Mouse (Mus musculus) midbrain, embryonic 15.5 days (tissue): ENCODE measurements around the gene Pkd1l2. TPM values are rescaled to one million over a fixed set of nuclear protein-coding genes. Genes with fewer than 3 reads are reported as not detected.

Source experiments
- ATAC-seq: fragments of 200-750 bp; cut with Nextera tagmentation; replicated peaks from 2 replicates; pipeline ENCODE4 v1.8.0; 2017; ENCODE audit warnings: moderate TSS enrichment
- H3K27ac ChIP-seq: fragments of 300-500 bp; sonication (generic); 2 replicates; pipeline ENCODE4 v1.5.1; 2015; ENCODE audit warnings: mild to moderate bottlenecking, inconsistent platforms
- H3K27me3 ChIP-seq: fragments of 300-500 bp; sonication (generic); replicated peaks from 2 replicates; pipeline ENCODE4 v1.6.1; 2015; ENCODE audit warnings: inconsistent platforms
- H3K36me3 ChIP-seq: fragments of 300-500 bp; sonication (generic); replicated peaks from 2 replicates; pipeline ENCODE4 v1.6.1; 2015; ENCODE audit warnings: inconsistent platforms
- H3K4me1 ChIP-seq: fragments of 300-500 bp; sonication (generic); 2 replicates; pipeline ENCODE4 v1.6.1; 2015; ENCODE audit warnings: inconsistent platforms
- H3K4me2 ChIP-seq: fragments of 300-500 bp; sonication (generic); 2 replicates; pipeline ENCODE4 v1.6.1; 2015; ENCODE audit warnings: inconsistent platforms, mild to moderate bottlenecking, moderate library complexity
- H3K4me3 ChIP-seq: fragments of 300-500 bp; sonication (generic); 2 replicates; pipeline ENCODE4 v1.5.1; 2015; ENCODE audit warnings: mild to moderate bottlenecking, inconsistent platforms
- H3K9ac ChIP-seq: fragments of 300-500 bp; sonication (generic); 2 replicates; pipeline ENCODE4 v1.6.1; 2015; ENCODE audit warnings: mild to moderate bottlenecking, inconsistent platforms
- H3K9me3 ChIP-seq: fragments of 300-500 bp; sonication (generic); 2 replicates; pipeline ENCODE4 v1.6.1; 2016; ENCODE audit warnings: inconsistent platforms
- WGBS: fragments of 180-500 bp; shearing (Covaris S2); methylation state at CpG from one replicate; pipeline ENCODE4 v1.1.7; 2015; ENCODE audit warnings: mixed read lengths; 5-methylcytosine and 5-hydroxymethylcytosine counted together
- polyA plus RNA-seq: library from polyadenylated mRNA; unstranded; fragments of >200 nt; fragmentation: Nextera tagmentation; extraction: Ambion mirVana; gene quantifications from 2 replicates; pipeline ENCODE4 v1.2.1, GENCODE M21; 2015

Gene Pkd1l2
- polyA plus RNA-seq, 1 experiment from 2014 or later = not detected

DNA sequence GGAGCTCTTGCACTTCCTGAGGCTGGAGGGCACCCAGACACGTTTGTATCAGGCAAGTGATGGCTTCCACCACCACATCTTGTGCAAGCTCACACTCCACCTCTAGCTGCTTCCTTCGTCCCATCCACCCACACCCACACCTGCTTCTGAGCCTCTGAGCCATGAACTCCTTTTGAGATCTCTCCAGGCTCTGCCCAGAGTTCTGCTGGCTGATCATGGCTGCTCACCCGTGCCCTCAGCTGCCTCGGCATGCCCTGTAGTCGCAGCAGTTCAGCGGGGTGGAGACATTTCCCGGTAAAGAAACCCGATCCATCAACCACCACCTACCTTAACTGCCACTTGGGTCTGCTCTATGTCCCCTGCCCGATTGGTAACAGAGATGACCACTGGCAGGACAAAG lies 30.9 kb downstream of the Pkd1l2 start:
- H3K36me3 ChIP-seq = no peaks in the 10 kb centered on the region
- H3K4me2 ChIP-seq = no peak overlapping the region
- no peak overlapping the region for H3K9ac ChIP-seq
- no peaks in the 10 kb centered on the region for H3K4me1 ChIP-seq
- WGBS = 77% methylated on average over 9 of the region's 9 CpGs
- no peaks in the 10 kb centered on the region for H3K27me3 ChIP-seq
- ATAC-seq = no peak
- no peaks in the 10 kb centered on the region for H3K9me3 ChIP-seq
- no peak overlapping the region for H3K27ac ChIP-seq
- H3K4me3 ChIP-seq = no peak overlapping the region

DNA sequence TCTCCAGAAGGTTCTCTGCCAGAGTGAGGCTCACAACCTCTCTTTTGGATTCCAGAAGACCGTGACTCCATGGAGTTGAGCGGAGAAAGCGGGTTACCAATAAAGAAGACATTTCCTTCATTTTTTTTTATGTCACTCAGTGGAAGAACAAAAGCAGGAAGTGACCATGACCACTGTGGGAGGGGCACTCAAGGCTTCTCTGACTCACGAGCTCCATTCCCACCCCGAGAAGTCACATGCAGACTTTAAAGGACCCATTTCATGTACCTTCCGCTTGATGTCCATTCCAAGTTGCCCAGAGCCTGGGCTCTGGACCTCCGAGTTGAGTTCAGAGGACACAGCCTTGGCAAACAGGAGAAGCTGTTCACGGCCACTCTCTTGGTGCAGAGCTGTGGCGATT lies 31.5 kb downstream of the Pkd1l2 start:
- Histone ChIP-seq H3K9ac (no peak overlapping the region), H3K4me1 (no peaks in the 10 kb centered on the region), H3K27me3 (no peaks in the 10 kb centered on the region), H3K36me3 (no peaks in the 10 kb centered on the region), H3K9me3 (no peaks in the 10 kb centered on the region), H3K4me2 (no peak overlapping the region), H3K27ac (no peak overlapping the region), H3K4me3 (no peak overlapping the region)
- no peak for ATAC-seq
- 84% methylated on average over 9 of the region's 9 CpGs for WGBS

DNA sequence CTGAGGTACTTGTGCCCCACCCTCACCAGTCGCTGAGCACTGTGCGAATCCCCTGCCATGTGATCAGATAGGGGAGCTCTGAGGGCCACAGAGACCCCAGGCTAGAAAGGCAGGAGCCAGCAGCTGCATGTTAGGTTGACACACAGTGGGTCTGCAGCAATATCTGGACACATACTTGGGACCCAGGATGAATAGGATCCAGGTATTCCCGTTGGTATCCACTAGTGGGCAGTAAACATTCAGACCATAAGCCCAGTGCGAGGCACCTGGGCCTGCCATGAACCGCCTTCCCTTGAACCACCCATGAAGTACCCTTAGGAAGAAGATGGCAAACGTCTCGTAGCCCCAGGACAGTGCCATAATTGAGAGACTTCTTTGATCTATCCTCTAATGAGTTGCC lies 32.8 kb downstream of the Pkd1l2 start:
- WGBS = 71% methylated on average over 7 of the region's 7 CpGs
- Histone ChIP-seq H3K4me3 (no peak overlapping the region), H3K27ac (no peak overlapping the region), H3K9me3 (no peaks in the 10 kb centered on the region), H3K4me2 (no peak overlapping the region), H3K9ac (no peak overlapping the region), H3K4me1 (no peaks in the 10 kb centered on the region), H3K27me3 (no peaks in the 10 kb centered on the region), H3K36me3 (no peaks in the 10 kb centered on the region)
- ATAC-seq = no peak

DNA sequence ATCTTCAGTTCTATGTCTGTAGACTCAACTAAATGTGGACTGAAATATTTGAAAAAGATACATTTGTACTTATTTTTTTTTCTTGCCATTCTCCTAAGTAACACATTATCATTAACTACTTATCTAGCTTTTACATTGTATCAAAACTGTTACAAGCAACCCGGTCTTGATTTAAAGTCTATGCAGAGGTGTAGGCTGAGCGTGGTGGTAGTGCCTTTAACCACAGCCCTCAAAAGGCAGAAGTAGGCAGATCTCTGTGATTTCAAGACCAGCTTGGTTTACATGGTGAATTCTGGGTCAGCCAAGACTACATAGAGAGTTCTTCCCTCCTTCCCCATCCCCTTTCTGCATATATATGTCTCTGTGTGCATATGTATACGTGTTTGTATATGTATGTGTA lies 38.7 kb downstream of the Pkd1l2 start:
- Histone ChIP-seq H3K4me2 (no peak overlapping the region), H3K27ac (no peak overlapping the region), H3K4me3 (no peak overlapping the region), H3K36me3 (no peaks in the 10 kb centered on the region), H3K9ac (no peak overlapping the region), H3K9me3 (no peaks in the 10 kb centered on the region), H3K4me1 (peaks cover 16% of the 10 kb centered on the region), H3K27me3 (no peaks in the 10 kb centered on the region)
- no peak for ATAC-seq
- 88% methylated on average over 3 of the region's 3 CpGs for WGBS

DNA sequence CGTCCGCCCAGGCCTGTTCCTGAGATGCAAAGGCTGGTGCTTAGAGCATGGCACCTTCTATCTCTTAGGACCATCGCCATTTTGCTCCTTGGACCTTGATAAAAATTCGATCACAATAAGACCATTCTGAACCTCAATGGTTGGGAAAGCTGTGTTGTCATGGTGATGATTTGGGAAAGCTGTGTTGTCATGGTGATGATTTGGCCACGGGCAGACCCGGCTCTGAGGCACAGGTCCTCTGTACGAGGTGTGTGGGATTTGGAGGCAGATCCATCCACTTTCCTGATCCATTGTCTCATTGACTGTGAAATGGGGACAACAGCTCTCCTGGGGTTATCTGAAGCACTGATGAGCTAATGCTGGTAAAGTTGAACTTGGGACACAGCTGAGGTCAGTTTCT lies 42.4 kb downstream of the Pkd1l2 start:
- WGBS = 24% methylated on average over 7 of the region's 7 CpGs
- no peaks in the 10 kb centered on the region for H3K36me3 ChIP-seq
- peak overlapping the region; percentile 34 for H3K27ac ChIP-seq
- H3K4me3 ChIP-seq = no peak overlapping the region
- H3K4me2 ChIP-seq = no peak overlapping the region
- H3K9me3 ChIP-seq = no peaks in the 10 kb centered on the region
- no peaks in the 10 kb centered on the region for H3K27me3 ChIP-seq
- H3K4me1 ChIP-seq = peaks cover 16% of the 10 kb centered on the region
- H3K9ac ChIP-seq = no peak overlapping the region
- ATAC-seq = peak; percentile 71

DNA sequence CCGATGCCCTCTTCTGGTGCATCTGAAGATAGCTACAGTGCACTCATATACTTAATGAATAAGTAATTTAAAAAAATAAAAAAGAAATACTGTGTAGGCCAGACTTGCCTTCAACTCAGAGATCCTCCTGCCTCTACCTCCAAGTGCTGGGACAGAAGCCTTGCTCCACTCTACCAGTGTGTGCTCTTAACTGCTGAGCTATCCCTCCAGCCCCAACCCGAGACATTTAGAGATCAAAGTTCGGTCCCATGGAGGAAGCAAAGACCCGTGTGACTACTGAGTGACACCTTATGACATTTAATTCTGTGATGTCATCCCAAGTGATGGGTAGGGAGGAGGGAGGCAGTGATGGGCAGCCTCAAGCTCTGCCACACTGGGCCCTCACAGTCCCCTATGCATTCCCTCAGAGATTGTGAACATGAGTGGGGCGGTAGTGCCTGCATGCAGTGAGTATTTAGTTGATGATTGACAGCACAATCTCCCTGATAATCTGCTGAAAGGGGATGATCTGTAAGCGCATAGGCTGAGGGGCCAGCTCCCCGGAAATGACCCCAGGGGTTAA lies 44.8 kb downstream of the Pkd1l2 start:
- no peaks in the 10 kb centered on the region for H3K27me3 ChIP-seq
- H3K4me1 ChIP-seq = peaks cover 16% of the 10 kb centered on the region
- no peak overlapping the region for H3K4me3 ChIP-seq
- no peak overlapping the region for H3K9ac ChIP-seq
- H3K27ac ChIP-seq = no peak overlapping the region
- ATAC-seq = no peak
- 85% methylated on average over 7 of the region's 7 CpGs for WGBS
- H3K9me3 ChIP-seq = no peaks in the 10 kb centered on the region
- H3K36me3 ChIP-seq = no peaks in the 10 kb centered on the region
- no peak overlapping the region for H3K4me2 ChIP-seq

DNA sequence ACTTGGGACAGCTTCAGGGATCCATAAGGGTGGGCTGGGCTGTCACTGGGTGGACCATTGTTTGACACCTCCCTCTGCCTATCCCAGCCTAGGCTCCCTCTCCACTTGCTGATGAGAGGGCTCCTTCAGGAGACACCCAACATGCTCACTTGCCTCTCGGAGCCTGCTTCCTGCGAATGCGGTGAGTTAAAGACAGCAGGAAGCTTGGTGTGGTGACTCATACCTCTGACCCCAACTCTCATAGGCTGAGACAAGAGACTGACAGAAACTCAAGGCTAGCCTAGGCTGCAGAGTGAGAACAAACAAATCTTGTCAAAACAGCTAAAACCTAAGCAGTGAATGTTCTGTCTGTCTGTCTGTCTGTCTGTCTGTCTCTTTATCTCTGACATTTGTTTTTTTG lies 48.9 kb downstream of the Pkd1l2 start:
- H3K9ac ChIP-seq = no peak overlapping the region
- H3K9me3 ChIP-seq = no peaks in the 10 kb centered on the region
- H3K36me3 ChIP-seq = no peaks in the 10 kb centered on the region
- H3K4me3 ChIP-seq = no peak overlapping the region
- no peak for ATAC-seq
- H3K4me1 ChIP-seq = no peaks in the 10 kb centered on the region
- WGBS = 85% methylated on average over 3 of the region's 3 CpGs
- H3K4me2 ChIP-seq = no peak overlapping the region
- no peak overlapping the region for H3K27ac ChIP-seq
- no peaks in the 10 kb centered on the region for H3K27me3 ChIP-seq

DNA sequence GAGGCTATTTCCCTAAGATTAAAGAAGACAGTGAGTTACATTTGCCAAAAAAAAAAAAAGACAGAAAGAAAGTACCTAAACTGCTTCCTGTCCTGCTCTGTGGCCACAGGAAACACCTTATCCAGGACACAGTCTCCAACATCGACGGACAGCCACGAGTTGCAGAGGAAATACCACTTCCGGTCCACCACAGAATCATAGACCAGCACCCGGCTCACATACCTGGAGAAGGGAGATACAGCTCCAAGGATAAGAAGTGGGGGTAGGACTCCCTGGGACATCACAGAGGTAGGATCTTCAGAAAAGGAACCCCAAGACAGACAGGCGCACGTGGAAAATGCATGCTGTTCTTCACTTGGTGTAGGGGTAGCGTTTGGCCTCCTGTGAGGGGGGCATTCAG lies 49.6 kb downstream of the Pkd1l2 start:
- Histone ChIP-seq H3K4me3 (no peak overlapping the region), H3K27ac (no peak overlapping the region), H3K9me3 (no peaks in the 10 kb centered on the region), H3K27me3 (no peaks in the 10 kb centered on the region), H3K9ac (no peak overlapping the region), H3K4me1 (no peaks in the 10 kb centered on the region), H3K36me3 (no peaks in the 10 kb centered on the region), H3K4me2 (no peak overlapping the region)
- no peak for ATAC-seq
- WGBS = 82% methylated on average over 8 of the region's 8 CpGs

DNA sequence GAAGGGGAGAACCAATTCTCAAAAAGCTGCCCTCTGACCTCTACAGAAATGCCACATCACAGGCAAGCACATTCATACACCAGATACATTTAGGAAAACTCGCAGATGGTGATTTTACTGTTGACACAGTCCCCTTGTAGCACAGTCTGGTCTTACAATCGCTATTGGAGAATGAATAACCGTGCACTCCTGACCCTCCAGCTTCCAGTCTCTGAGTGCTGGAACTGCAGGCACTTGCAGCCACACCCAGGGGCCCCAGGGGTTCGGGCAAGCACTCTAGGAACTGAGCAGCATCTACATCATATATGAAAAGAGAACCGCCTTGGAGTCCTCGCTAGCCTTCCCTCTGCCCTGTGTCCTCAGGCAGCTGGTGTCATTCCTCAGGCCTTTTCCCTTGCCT lies 50.8 kb downstream of the Pkd1l2 start:
- ATAC-seq = no peak
- WGBS = 70% methylated on average over 6 of the region's 6 CpGs
- H3K4me2 ChIP-seq = no peak overlapping the region
- no peak overlapping the region for H3K9ac ChIP-seq
- H3K27me3 ChIP-seq = no peaks in the 10 kb centered on the region
- H3K9me3 ChIP-seq = no peaks in the 10 kb centered on the region
- H3K4me1 ChIP-seq = no peaks in the 10 kb centered on the region
- H3K4me3 ChIP-seq = no peak overlapping the region
- H3K27ac ChIP-seq = no peak overlapping the region
- H3K36me3 ChIP-seq = no peaks in the 10 kb centered on the region

DNA sequence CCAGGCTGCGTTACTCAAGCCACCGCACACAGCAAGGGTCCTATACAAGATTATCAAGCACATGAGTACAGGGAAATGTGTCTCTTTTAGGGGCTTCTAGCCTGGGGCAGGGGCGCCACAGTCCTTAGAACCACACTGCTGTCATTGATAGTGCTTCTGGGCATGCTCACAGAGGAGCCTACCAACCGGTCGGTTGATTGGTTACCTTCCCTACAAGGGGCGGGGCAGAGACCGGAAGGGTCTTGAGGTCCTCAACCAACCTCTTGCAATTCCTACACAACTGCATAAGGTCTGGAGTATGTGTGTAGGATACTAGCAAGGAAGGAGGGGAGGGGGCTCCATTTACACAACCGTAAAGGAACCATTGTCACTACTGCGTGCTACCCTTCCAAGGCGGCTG lies 53.6 kb downstream of the Pkd1l2 start:
- no peaks in the 10 kb centered on the region for H3K36me3 ChIP-seq
- no peak overlapping the region for H3K4me2 ChIP-seq
- H3K4me3 ChIP-seq = no peak overlapping the region
- no peaks in the 10 kb centered on the region for H3K9me3 ChIP-seq
- no peaks in the 10 kb centered on the region for H3K4me1 ChIP-seq
- H3K27ac ChIP-seq = no peak overlapping the region
- H3K9ac ChIP-seq = no peak overlapping the region
- ATAC-seq = no peak
- H3K27me3 ChIP-seq = no peaks in the 10 kb centered on the region
- 89% methylated on average over 10 of the region's 10 CpGs for WGBS

DNA sequence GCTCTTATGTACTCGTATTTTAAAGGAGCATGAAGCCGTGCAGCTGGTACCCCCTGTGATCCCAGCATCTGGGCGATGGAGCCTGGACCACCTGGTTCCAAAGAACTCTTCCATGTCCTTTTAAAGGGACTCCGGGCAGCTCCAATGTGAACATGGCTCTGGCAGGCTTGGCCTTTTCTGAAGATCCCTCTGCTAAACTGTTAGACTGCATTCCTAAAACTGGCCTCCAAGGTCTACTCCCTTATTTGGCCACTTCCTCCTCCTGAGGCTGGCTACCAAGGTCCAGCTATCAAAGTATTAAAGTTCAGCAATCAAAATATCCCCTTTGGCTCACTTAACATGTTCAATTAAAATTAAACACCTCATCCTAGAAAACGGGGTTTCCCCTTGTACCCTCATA lies 54.6 kb downstream of the Pkd1l2 start:
- no peak overlapping the region for H3K4me3 ChIP-seq
- H3K27ac ChIP-seq = no peak overlapping the region
- H3K4me1 ChIP-seq = no peaks in the 10 kb centered on the region
- WGBS = 85% methylated on average over 5 of the region's 5 CpGs
- no peak for ATAC-seq
- no peaks in the 10 kb centered on the region for H3K9me3 ChIP-seq
- H3K9ac ChIP-seq = no peak overlapping the region
- H3K27me3 ChIP-seq = no peaks in the 10 kb centered on the region
- H3K36me3 ChIP-seq = no peaks in the 10 kb centered on the region
- H3K4me2 ChIP-seq = no peak overlapping the region

DNA sequence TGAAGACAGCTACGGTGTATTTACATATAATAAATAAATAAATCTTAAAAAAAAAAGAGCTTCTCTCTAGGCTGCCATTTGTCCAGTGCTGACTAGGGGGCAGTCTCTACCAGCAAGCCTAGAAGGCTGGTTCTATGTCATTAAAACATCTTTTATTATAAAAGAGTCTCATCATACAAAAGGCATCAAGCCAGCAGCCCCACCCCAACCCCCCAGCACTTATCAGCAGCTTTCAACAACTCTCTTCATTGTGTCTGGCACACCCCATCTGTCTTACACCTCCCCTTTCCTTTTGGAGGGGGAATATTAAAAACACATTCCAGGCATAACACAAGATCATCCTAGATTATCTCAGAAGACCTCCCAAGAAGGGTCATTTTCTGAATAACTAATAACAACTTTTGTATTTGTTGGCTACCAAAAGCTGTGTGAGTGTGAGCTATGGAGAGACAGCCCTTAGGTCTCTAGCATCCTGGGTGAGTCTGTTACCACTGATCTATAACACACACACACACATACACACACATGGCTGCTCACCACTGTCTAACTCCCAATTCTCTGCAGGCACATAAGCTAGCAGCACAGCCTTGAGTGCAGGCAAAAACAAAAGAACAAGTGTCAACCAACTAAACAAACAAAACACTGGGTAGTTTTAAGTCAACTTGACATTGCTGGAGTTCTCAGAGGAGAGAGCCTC lies 59.8 kb downstream of the Pkd1l2 start:
- H3K4me2 ChIP-seq = no peak overlapping the region
- WGBS = 88% methylated on average over 1 of the region's 1 CpGs
- no peaks in the 10 kb centered on the region for H3K27me3 ChIP-seq
- no peaks in the 10 kb centered on the region for H3K4me1 ChIP-seq
- ATAC-seq = no peak
- no peak overlapping the region for H3K27ac ChIP-seq
- H3K4me3 ChIP-seq = no peak overlapping the region
- H3K9me3 ChIP-seq = no peaks in the 10 kb centered on the region
- H3K9ac ChIP-seq = no peak overlapping the region
- no peaks in the 10 kb centered on the region for H3K36me3 ChIP-seq
